Mouse (Mus musculus) embryonic facial prominence, embryonic 11.5 days (tissue): ENCODE results near the gene Sema6d. TPM values are rescaled to one million over a fixed set of nuclear protein-coding genes. Genes with fewer than 3 reads are reported as not detected.

Experiments
- ATAC-seq: fragments of 200-750 bp; cut with Nextera tagmentation; replicated peaks from 2 replicates; pipeline ENCODE4 v1.8.0; 2017; ENCODE audit warnings: low read depth; ENCODE audit not compliant: insufficient number of reproducible peaks, low FRiP score, low TSS enrichment
- DNase-seq: peaks from one replicate; pipeline ENCODE4 v3.0.0-alpha.2; 2015; ENCODE audit warnings: low spot score
- H3K27ac ChIP-seq: fragments of 300-500 bp; sonication (generic); replicated peaks from 2 replicates; pipeline ENCODE4 v1.5.1; 2014; ENCODE audit warnings: mild to moderate bottlenecking, low read depth, low read length, control low read depth
- H3K27me3 ChIP-seq: fragments of 300-500 bp; sonication (generic); 2 replicates; pipeline ENCODE4 v1.6.1; 2014; ENCODE audit warnings: mild to moderate bottlenecking, low read length, moderate library complexity, mixed read lengths; ENCODE audit not compliant: control insufficient read depth, insufficient read depth
- H3K36me3 ChIP-seq: fragments of 300-500 bp; sonication (generic); replicated peaks from 2 replicates; pipeline ENCODE4 v1.6.1; 2014; ENCODE audit warnings: low read depth, mild to moderate bottlenecking, low read length, moderate library complexity, mixed read lengths; ENCODE audit not compliant: control insufficient read depth, insufficient read depth
- H3K4me1 ChIP-seq: fragments of 300-500 bp; sonication (generic); 2 replicates; pipeline ENCODE4 v1.6.1; 2014; ENCODE audit warnings: low read length, mixed read lengths; ENCODE audit not compliant: control insufficient read depth, insufficient read depth
- H3K4me2 ChIP-seq: fragments of 300-500 bp; sonication (generic); 2 replicates; pipeline ENCODE4 v1.6.1; 2014; ENCODE audit warnings: low read depth, mild to moderate bottlenecking, control low read depth, low read length, moderate library complexity
- H3K4me3 ChIP-seq: fragments of 300-500 bp; sonication (generic); 2 replicates; pipeline ENCODE4 v1.5.1; 2014; ENCODE audit warnings: low read depth, low read length, control low read depth
- H3K9ac ChIP-seq: fragments of 300-500 bp; sonication (generic); replicated peaks from 2 replicates; pipeline ENCODE4 v1.6.1; 2014; ENCODE audit warnings: mild to moderate bottlenecking, control low read depth, low read length
- H3K9me3 ChIP-seq: fragments of 300-500 bp; sonication (generic); replicated peaks from 2 replicates; pipeline ENCODE4 v1.6.1; 2016; ENCODE audit warnings: mild to moderate bottlenecking, low read length, inconsistent platforms, mixed read lengths; ENCODE audit not compliant: control insufficient read depth
- WGBS: fragments of 180-500 bp; shearing (Covaris S2); extraction: QIAGEN DNeasy Blood & Tissue Kit; methylation state at CpG from one replicate; pipeline ENCODE4 v1.1.7; 2014; 5-methylcytosine and 5-hydroxymethylcytosine counted together
- polyA plus RNA-seq: library from polyadenylated mRNA; unstranded; fragments of >200 nt; fragmentation: Nextera tagmentation; extraction: Ambion mirVana; gene quantifications from 2 replicates; pipeline ENCODE4 v1.2.1, GENCODE M21; 2014

Sema6d gene
- polyA plus RNA-seq, 1 experiment from 2014 or later: 10.5 TPM

DNA sequence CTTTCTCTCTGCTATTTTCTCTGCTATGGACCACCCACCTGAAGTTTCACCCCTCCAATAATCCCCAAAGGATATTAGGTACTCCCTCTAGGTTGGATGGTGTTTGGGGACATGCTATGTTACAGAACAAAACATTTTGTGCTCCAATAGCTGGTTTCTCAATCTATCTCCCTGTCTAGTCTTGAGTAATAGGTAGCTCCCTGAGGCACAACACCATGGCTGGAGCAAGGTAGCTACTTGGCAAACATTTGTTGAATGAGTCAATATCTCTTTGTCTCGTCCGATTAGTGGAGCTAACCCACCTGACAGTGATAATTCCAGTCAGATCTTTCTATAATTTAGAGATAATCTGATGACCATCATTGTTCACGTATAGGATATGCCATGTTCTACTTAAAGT lies 437.9 kb downstream of the Sema6d start:
- WGBS: 82% methylated on average over 3 of the region's 3 CpGs
- H3K27ac ChIP-seq: no peak overlapping the region
- DNase-seq (no peak), ATAC-seq (no peak)
- no peaks in the 10 kb centered on the region for H3K4me1 ChIP-seq
- H3K4me2 ChIP-seq: no peak overlapping the region
- no peaks in the 10 kb centered on the region for H3K36me3 ChIP-seq
- no peak overlapping the region for H3K9ac ChIP-seq
- H3K27me3 ChIP-seq: no peaks in the 10 kb centered on the region
- H3K9me3 ChIP-seq: no peaks in the 10 kb centered on the region
- no peak overlapping the region for H3K4me3 ChIP-seq

DNA sequence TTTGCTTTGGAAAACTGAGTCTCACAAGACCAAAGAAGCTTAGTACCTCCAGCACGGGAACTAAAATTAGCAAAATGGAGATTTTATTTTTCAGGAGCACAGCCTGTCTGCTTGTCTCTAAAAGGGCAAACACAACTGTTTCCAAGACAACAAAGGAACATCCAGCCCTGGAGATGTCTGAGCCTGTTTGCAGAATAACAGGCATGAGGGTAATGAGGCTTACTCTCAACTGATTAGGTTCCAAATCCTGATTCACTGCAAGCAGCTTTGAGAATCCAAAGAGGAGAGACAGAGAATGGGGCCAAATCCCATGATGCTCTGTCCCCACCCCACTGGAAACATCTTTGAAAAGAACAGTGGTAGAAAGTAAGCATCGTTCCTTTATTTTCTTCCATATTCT lies 440.7 kb downstream of the Sema6d start:
- no peak overlapping the region for H3K4me3 ChIP-seq
- no peak overlapping the region for H3K9ac ChIP-seq
- no peaks in the 10 kb centered on the region for H3K4me1 ChIP-seq
- DNase-seq (no peak), ATAC-seq (no peak)
- no peak overlapping the region for H3K27ac ChIP-seq
- no peaks in the 10 kb centered on the region for H3K9me3 ChIP-seq
- H3K4me2 ChIP-seq: no peak overlapping the region
- no peaks in the 10 kb centered on the region for H3K36me3 ChIP-seq
- 83% methylated on average over 2 of the region's 2 CpGs for WGBS
- H3K27me3 ChIP-seq: no peaks in the 10 kb centered on the region

DNA sequence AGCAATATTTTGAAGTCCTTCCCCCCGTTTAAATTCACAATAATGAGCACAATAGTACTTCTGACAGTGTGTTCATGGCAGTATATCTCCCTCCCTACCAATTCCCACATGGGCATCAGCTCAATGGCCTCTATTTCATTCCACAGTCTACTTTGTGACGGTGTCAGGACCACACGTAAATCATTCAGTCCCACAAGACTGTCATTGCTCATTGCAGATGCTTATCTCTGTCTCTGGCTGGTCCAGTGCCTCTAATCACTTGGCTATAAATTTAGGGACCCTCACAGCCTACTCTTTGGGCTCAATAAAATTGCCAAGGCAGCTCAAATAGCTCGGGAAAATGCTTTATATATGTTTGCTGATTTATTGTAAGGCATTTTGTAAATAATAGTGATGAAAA lies 441.3 kb downstream of the Sema6d start:
- Histone ChIP-seq H3K4me3 (no peak overlapping the region), H3K27ac (no peak overlapping the region), H3K4me1 (no peaks in the 10 kb centered on the region), H3K27me3 (no peaks in the 10 kb centered on the region), H3K4me2 (no peak overlapping the region), H3K36me3 (no peaks in the 10 kb centered on the region), H3K9ac (no peak overlapping the region), H3K9me3 (no peaks in the 10 kb centered on the region)
- DNase-seq (no peak), ATAC-seq (no peak)
- WGBS: 77% methylated on average over 4 of the region's 4 CpGs

DNA sequence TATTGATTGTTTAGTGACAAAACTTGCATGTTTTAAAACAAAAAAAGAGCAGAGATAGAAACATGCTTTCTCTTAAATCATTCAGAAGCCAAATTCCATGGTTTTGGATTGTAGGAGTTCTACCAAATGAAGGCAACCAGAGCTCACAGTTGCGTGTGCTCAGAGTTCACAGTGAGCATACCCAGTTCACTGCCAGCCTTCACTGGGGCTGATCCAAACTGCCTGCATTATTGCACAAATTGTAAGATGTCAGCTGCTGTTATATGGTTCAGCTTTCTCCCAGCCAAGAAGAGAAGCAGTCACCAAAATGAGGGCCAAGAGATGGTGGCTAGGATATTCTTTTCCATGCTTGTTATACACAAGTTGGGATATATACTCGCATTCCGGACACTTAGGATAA lies 443.1 kb downstream of the Sema6d start:
- Histone ChIP-seq H3K27me3 (no peaks in the 10 kb centered on the region), H3K4me3 (no peak overlapping the region), H3K4me1 (no peaks in the 10 kb centered on the region), H3K36me3 (no peaks in the 10 kb centered on the region), H3K27ac (no peak overlapping the region), H3K4me2 (no peak overlapping the region), H3K9me3 (no peaks in the 10 kb centered on the region), H3K9ac (no peak overlapping the region)
- DNase-seq (no peak), ATAC-seq (no peak)
- WGBS: 88% methylated on average over 3 of the region's 3 CpGs

DNA sequence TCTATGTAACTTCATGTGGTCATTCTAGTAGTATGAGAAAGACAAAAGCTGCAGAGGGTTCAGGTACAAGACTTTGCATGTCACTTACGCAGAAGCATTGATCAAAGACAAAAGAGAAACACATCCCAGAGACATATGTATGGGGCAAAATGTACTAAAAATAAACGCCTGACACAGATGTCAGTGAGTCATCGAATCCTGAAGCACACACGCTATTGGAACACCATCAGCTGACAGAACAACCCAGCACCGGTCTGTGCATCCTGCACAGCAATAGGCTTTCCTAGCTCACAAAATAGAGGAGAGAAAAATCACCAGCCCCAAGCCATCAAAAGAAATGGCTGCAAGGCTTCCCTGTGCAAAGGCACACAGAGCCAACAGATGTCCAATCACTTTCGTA lies 443.8 kb downstream of the Sema6d start:
- no peaks in the 10 kb centered on the region for H3K9me3 ChIP-seq
- no peaks in the 10 kb centered on the region for H3K4me1 ChIP-seq
- H3K9ac ChIP-seq: no peak overlapping the region
- no peaks in the 10 kb centered on the region for H3K36me3 ChIP-seq
- H3K4me3 ChIP-seq: no peak overlapping the region
- ATAC-seq (no peak), DNase-seq (no peak)
- 88% methylated on average over 6 of the region's 6 CpGs for WGBS
- H3K4me2 ChIP-seq: no peak overlapping the region
- no peaks in the 10 kb centered on the region for H3K27me3 ChIP-seq
- no peak overlapping the region for H3K27ac ChIP-seq

DNA sequence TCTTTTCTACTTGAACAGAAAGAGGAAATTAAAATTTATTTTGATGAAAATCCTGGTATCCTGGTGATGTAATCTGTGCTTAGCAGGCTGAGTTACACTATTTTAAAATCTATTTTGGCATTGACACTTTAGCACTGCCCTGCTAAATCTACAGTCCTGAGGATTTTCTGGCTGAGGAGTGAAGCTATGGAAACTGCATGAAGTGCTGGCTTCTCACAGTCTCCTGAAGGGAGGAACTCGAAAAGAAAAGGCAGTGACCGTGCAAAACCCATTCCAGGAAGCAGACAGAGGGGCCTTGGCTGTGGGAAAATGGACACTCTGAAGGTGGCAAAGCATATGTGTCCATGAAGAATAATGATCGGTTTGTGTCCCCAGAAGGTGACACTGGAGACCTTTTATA lies 460.5 kb downstream of the Sema6d start:
- 72% methylated on average over 3 of the region's 3 CpGs for WGBS
- no peak overlapping the region for H3K27ac ChIP-seq
- H3K9ac ChIP-seq: no peak overlapping the region
- no peaks in the 10 kb centered on the region for H3K27me3 ChIP-seq
- H3K9me3 ChIP-seq: no peaks in the 10 kb centered on the region
- no peaks in the 10 kb centered on the region for H3K4me1 ChIP-seq
- H3K4me2 ChIP-seq: no peak overlapping the region
- ATAC-seq (no peak), DNase-seq (no peak)
- H3K4me3 ChIP-seq: no peak overlapping the region
- H3K36me3 ChIP-seq: no peaks in the 10 kb centered on the region

DNA sequence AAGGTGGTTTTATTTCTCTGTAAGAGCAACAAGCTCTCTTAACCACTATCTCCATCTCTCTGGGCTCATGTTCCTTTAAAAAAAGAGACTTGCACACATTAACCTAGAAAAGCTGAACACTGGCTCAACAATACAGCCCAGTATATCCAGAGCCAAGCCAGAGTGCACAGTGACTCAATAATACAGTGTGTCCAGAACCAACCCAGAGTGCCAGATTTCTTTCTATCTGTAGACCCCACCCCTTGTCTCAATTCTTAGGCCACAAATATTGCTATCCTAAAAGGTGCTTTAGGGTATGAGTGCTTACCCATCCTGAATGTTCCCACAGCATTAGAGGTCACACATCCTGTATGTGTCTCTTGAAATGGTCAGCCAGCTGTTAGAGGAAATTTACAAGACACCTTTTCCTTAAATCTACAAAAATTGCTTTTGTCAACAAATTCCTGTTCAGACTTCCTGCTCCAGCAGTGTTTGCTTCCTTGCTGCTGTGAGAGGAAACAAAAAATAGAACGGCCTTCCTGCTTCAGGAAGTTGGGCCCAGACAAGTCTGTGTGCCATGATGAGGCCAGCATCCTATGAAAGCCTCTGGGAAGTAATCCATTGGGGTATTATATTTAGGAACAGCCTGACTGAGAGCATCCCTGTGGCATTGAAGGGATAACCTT lies 465.1 kb downstream of the Sema6d start:
- Histone ChIP-seq H3K27ac (no peak overlapping the region), H3K4me3 (no peak overlapping the region), H3K4me2 (no peak overlapping the region), H3K9me3 (no peaks in the 10 kb centered on the region), H3K36me3 (no peaks in the 10 kb centered on the region), H3K9ac (no peak overlapping the region), H3K27me3 (no peaks in the 10 kb centered on the region), H3K4me1 (no peaks in the 10 kb centered on the region)
- 37% methylated on average over 1 of the region's 1 CpGs for WGBS
- ATAC-seq: no peak; the same call in 1 of the 2 replicates
- no peak for DNase-seq

DNA sequence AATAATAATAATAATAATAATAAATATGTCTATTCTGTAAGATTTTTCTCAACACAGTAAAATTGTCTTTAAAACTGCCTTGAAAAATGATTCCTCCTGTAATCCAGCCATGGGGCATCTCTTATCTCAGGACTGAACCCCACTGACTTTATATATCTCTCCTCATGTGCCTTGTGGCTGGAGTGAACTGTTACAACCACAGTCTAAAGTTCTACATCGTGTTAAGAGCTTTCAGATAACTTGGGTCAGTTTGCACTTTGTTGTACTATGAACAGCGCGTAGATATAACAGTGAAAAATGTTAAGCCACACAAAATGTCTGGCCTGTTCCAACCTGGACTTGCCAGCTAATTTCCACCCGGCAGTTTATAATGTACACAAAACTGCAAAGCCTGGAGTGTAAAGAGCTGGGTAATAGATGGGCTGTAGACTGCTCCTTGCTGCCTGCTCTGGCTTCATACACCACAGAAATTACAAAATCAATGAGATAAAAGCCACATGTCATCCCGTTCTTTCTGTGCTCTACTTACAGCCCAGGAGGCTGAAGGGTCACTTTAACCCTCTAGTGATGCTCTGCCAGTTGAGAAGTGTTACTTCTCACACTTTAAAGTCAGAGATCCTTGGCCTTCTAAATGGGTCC lies 467.2 kb downstream of the Sema6d start:
- Histone ChIP-seq H3K4me1 (no peaks in the 10 kb centered on the region), H3K4me2 (no peak overlapping the region), H3K36me3 (no peaks in the 10 kb centered on the region), H3K9me3 (no peaks in the 10 kb centered on the region), H3K27ac (no peak overlapping the region), H3K4me3 (no peak overlapping the region), H3K27me3 (no peaks in the 10 kb centered on the region), H3K9ac (no peak overlapping the region)
- 86% methylated on average over 5 of the region's 5 CpGs for WGBS
- ATAC-seq (no peak), DNase-seq (no peak)
